Mouse (Mus musculus): ENCODE data around the gene Crabp1. TPM values are rescaled to one million over a fixed set of nuclear protein-coding genes. Genes with fewer than 3 reads are reported as not detected.

The Crabp1 gene
- polyA plus RNA-seq, 1 experiment, result 3.2 TPM

DNA sequence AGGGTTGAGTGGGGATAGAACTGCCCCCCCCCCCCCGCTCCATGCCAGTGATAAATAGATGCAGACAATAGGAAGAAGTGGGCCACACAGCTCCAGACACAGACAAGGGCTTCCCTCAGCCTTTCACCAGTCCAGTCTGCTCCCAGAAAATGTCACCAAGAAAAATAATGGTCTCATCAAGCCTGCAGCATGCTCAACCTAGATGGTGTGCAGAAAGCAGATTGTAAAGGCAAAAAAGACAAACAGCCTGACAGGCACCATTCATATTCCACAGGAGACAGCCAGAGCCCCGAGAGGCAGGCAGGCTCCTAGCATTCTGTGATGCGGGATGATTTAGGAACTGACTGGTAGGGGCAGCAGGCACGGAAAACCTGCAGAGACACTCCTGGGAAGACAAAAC lies 45.4 kb downstream of the Crabp1 start:
- no peak overlapping the region for H3K27ac ChIP-seq (ENCODE audit: insufficient read depth, low read depth, low read length)
- H3K4me3 ChIP-seq (ENCODE audit: low read depth, low read length), result no peak overlapping the region
- no peak for TF ChIP-seq POLR2A (IDR thresholded peaks at IDR 0.05; ENCODE audit: low read depth, low read length)
- TF ChIP-seq CTCF (IDR thresholded peaks at IDR 0.05; ENCODE audit: extremely low read depth, insufficient read length, insufficient replicate concordance, low read depth, low read length), result no peak
- H3K36me3 ChIP-seq (ENCODE audit: control insufficient read depth, insufficient read depth, low read length), result no peaks in the 10 kb centered on the region
- 49% methylated on average over 4 of the region's 4 CpGs for WGBS
- H3K4me1 ChIP-seq (ENCODE audit: control insufficient read depth, insufficient read depth, insufficient read length, low read length), result no peaks in the 10 kb centered on the region
- H3K27me3 ChIP-seq (ENCODE audit: control insufficient read depth, insufficient read depth, low read length), result no peaks in the 10 kb centered on the region; the same call in 1 of the 2 replicates

DNA sequence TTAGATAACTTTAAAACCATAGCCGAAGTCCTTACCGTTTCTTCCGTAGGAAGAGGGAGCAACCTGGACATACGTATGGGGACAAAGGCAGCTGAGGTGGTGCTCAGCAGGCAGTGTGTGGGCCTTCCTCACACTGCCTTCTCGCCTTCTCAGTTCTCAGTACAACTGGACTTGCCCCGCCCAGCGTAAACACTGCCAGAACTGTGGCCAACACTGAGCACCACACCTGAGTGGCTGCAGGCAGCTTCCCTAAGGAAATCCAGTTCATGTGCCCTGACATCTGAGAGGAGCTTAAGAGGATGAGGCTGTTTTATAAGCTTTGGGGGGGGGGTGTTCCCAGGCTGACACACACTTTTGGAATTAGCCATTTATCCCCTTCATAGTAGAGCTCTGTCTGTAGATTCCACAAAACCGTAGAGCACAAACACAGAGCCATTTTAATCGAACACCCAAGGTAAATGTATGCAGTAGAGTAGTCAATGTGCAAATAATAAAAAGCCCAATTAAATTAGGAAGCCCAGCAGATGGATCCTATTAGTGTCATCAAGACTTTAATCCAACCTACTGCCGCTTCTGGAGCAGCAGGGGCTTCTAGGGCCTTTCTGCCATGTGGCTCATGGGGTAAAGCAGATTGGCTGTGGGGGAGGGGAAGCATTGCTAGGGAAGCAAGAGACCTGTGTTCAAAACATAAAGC lies 52.1 kb downstream of the Crabp1 start:
- H3K4me3 ChIP-seq (ENCODE audit: low read depth, low read length), result no peak overlapping the region
- H3K36me3 ChIP-seq (ENCODE audit: control insufficient read depth, insufficient read depth, low read length), result no peaks in the 10 kb centered on the region
- no peaks in the 10 kb centered on the region; the same call in 1 of the 2 replicates for H3K27me3 ChIP-seq (ENCODE audit: control insufficient read depth, insufficient read depth, low read length)
- no peak overlapping the region for H3K27ac ChIP-seq (ENCODE audit: insufficient read depth, low read depth, low read length)
- TF ChIP-seq POLR2A (IDR thresholded peaks at IDR 0.05; ENCODE audit: low read depth, low read length), result no peak
- no peak for TF ChIP-seq CTCF (IDR thresholded peaks at IDR 0.05; ENCODE audit: extremely low read depth, insufficient read length, insufficient replicate concordance, low read depth, low read length)
- H3K4me1 ChIP-seq (ENCODE audit: control insufficient read depth, insufficient read depth, insufficient read length, low read length), result no peaks in the 10 kb centered on the region
- 42% methylated on average over 10 of the region's 10 CpGs for WGBS

DNA sequence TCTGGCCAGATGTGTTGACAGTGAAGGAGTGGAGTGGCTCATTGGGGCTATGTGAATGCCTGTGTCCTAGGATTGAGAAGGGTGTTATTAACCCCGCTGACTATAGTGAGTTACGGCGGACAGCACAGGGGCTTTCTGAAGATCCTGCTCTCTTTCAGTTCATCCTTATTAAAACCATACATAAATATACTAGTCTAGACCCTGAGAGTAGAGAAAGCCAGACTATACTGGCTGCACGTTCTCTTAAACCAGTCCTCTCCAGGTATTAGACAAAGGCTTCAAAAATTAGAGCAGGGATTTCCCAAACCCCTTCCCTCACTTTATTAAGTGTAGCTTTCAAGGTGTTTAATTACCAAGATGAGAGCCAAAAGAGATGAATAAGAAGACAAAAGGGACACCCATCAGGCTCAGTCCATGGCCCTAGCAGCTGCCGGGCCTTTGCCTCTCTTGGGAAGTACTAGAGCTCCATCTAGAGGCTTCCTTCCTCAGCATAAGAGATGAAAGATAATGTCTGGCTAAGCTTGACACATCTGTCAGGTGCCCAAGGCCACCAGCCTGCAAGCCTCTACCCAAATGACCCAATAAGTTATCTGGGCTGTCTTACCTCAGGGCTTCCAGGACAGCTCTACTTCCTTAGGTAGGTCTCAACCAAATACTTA lies 57.0 kb downstream of the Crabp1 start:
- H3K4me3 ChIP-seq (ENCODE audit: low read depth, low read length), result no peak overlapping the region
- H3K36me3 ChIP-seq (ENCODE audit: control insufficient read depth, insufficient read depth, low read length), result no peaks in the 10 kb centered on the region
- 68% methylated on average over 5 of the region's 5 CpGs for WGBS
- peak; percentile 63; the same call in 1 of the 2 replicates for TF ChIP-seq CTCF (IDR thresholded peaks at IDR 0.05; ENCODE audit: extremely low read depth, insufficient read length, insufficient replicate concordance, low read depth, low read length)
- TF ChIP-seq POLR2A (IDR thresholded peaks at IDR 0.05; ENCODE audit: low read depth, low read length), result no peak
- no peaks in the 10 kb centered on the region for H3K4me1 ChIP-seq (ENCODE audit: control insufficient read depth, insufficient read depth, insufficient read length, low read length)
- no peak overlapping the region for H3K27ac ChIP-seq (ENCODE audit: insufficient read depth, low read depth, low read length)
- no peaks in the 10 kb centered on the region for H3K27me3 ChIP-seq (ENCODE audit: control insufficient read depth, insufficient read depth, low read length)

Other genes with a start within 250 kb of the Crabp1 start
- gene Sh2d7, start 225.8 kb upstream of the Crabp1 start, polyA plus RNA-seq (2012; rRNA removed), result 2.1 and 5.7 TPM in 2 replicates
- 1.5 and 2.6 TPM in 2 replicates for gene Cib2, start 204.5 kb upstream of the Crabp1 start, polyA plus RNA-seq (2012; rRNA removed)
- gene Idh3a, start 178.4 kb upstream of the Crabp1 start, polyA plus RNA-seq (2012; rRNA removed), result 15.6 and 32.8 TPM in 2 replicates
- 1.9 and 2.1 TPM in 2 replicates for gene Acsbg1, start 102.9 kb upstream of the Crabp1 start, polyA plus RNA-seq (2012; rRNA removed)
- 1.2 and 1.3 TPM in 2 replicates for gene Dnaja4, start 65.9 kb upstream of the Crabp1 start, polyA plus RNA-seq (2012; rRNA removed)
- gene Wdr61, start 30.2 kb upstream of the Crabp1 start, polyA plus RNA-seq (2012; rRNA removed), result 7.8 and 11.9 TPM in 2 replicates
- 0.88 and 1.6 TPM in 2 replicates for gene Ireb2, start 99.0 kb downstream of the Crabp1 start, polyA plus RNA-seq (2012; rRNA removed)
- 0.23 and 0.30 TPM in 2 replicates for gene Hykk, start 152.5 kb downstream of the Crabp1 start, polyA plus RNA-seq (2012; rRNA removed)
- gene Psma4, start 186.0 kb downstream of the Crabp1 start, polyA plus RNA-seq (2012; rRNA removed), result 13.3 and 27.1 TPM in 2 replicates
- gene AY074887, start 186.2 kb downstream of the Crabp1 start, polyA plus RNA-seq (2012; rRNA removed), result not detected in 2 replicates
- 0.04 TPM in 1 of 2 replicates, not detected in the other for gene Chrna5, start 216.1 kb downstream of the Crabp1 start, polyA plus RNA-seq (2012; rRNA removed)